Mouse (Mus musculus) frontal cortex, postnatal 36 days (tissue): Measurements from ENCODE around the gene Ogfod1.

Source experiments
- DNase-seq, 2 experiments: peaks; one replicate each; pipeline ENCODE4 v3.0.0; 2022; ENCODE audit warnings: low spot score in 2 of 2

The Ogfod1 gene

DNA sequence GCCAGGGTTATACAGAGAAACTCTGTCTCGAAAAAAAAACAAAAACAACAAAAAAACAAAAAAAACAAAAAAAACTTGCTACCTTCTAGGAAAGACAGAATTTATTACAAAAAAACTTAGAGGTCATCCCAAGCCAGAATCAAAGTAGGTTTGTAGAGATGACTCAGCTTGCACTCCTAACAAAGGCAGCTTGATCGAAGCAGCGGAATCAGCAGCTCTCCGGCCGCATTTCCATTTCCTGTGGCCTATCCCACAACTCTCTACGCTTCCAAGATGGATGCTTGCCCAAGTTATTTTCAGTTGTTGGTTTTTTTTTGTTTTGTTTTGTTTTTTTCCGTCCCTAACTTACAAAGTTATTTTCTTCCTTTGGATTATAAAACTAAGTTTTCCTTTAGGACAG is 31.8 kb downstream of the Ogfod1 start:
- no peak for DNase-seq

DNA sequence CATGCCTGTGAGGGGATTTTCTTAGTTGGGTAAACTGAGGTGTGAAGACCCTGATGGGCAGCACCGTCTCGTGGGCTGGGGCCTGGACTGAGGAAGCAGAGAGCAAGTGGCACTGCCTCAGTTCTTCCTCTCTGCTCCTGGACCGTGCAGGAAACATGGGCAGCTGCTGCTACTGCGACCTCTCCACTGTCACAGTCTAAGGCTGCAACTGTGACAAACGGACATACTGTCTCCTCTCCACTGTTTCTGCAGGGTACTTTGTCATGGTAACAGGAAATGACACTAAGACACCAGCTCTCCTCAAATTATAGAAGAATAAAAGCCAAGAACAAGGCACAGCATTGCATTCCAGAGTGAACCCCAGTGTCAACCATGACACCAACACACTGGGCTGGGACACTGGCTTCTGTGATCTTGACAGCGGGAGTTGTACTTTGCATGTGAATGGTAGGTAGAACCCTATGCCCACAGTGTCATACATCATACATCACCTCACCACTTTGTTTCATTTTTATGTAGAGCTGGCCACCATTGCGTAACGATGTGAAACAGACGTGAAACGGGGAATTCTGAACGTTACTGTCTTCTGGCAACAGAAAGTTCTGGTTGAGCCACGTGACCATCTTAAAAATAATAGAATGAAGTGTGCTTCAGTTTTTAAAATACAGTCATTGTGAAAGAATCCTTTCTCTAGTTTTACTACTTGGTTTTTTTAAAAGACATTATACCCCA is 39.6 kb downstream of the Ogfod1 start:
- DNase-seq = no peak

DNA sequence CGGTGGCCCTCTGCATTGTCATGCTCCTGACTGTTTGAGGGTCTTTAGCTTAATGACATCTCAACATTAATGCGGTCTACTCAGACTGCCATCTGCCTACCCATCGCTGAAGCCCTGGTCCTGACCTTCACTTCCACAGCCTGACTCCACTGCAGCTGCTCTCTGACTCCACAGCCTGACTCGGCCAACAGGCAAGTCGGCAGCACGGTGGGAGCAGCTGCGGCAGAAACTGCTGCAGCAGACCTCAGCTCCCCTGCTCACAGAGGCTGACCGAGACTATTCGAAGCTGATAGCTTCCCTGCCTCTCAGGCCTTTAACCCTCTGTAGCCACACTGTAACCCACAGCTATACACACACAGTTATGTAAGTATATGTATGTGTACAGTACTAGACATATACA is 51.0 kb downstream of the Ogfod1 start:
- DNase-seq = no peak

DNA sequence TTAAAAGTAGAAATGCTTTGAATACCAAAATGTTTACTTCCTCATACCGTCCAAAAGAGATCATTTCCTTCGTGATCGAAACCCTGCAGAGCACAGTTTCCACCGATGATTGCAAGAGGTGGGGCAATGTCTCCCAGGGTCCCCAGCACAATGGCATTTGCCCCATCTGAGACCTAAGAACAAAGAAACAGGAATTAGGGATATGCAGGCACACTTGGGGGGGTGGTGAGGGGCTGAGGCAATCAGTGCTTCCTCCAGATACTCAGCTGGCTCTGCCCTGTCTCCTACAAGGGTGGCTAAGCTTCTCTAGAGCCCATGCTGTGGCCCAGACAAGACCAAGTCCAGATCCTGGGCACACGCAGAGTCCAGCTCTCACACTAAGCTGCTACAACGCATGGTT is 52.7 kb downstream of the Ogfod1 start:
- DNase-seq = no peak

DNA sequence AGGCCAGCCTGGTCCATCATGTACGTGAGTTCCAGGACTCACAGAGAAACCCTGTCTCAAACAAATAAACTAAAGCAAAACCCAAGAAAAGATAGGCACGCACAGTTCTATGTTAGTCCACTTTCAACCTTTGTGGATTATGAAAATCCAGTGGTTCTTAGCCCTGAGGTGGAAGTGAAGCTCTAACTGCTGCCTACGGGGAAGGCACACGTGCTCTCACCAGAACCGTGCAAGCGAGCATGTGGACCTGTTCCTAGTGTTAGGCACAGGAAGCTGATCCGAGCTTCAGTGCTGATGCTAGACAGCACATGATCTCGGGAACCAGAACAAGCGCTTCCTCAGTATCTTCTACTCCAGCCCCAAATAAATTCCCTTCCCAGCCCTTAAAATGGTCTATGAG is 55.9 kb downstream of the Ogfod1 start:
- no peak for DNase-seq

DNA sequence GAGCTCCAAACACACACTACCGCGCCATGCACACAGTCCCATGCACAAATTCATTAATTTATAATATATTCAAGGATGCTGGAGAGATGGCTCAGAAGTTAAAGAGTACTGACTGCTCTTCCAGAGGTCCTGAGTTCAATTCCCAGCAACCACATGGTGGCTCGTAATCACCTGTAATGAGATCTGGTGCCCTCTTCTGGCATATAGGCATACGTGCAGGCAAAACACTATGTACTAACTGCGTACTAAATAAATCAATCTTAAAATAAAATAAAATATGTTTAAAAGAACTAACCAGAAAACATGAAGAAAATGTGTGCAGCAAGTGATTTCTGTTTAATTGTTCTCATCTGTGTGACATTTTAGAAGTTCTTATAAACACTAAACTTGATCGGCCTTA is 57.3 kb downstream of the Ogfod1 start:
- no peak for DNase-seq

DNA sequence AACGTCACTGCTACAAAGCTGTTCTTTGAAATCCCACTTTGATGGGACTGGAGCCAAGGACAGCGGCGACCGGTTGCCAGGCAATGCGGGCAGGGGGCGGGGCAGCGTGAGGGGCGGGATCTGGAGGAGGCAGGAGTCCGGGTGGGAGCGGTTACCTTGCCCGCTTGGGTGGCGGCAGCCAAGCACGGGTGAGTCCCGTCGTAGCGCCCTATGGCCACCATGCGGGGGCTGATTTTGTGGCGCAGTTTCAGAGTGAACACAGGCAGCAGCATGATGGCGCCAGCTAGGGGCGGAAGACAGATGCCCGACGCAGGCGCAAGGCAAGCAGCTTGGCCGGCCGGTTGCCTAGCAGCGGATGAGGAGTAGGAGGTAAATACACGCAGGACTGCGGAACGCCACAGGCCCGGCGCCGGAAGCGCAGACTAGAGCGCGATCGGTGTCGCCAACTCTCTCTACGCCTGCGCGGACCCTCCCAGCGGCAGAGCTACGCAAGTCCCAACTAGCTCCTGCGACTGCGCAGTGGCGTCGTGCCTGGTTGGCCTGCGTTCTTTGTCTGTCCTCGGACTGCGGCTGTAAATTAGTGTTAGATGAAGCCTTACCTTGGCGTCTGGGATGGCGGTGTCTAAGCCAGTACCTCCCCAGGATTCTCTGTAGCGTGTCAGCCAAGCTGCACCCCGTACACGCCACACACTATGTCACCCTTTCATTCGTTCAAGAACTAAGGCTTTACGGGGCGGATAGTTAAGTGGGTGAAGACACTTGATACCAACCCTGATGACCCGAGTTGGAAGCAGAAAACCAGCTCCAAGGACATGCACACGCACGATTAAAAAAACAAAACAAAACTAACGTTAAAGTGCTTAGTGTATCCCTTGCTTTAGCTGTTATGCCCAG is 61.3 kb downstream of the Ogfod1 start, which contains the start of gene Bbs2:
Gene Bbs2 (minus strand): TSS at position 848 of the 894 bp plus-strand sequence.
- DNase-seq = peak; percentile 99 to 100

DNA sequence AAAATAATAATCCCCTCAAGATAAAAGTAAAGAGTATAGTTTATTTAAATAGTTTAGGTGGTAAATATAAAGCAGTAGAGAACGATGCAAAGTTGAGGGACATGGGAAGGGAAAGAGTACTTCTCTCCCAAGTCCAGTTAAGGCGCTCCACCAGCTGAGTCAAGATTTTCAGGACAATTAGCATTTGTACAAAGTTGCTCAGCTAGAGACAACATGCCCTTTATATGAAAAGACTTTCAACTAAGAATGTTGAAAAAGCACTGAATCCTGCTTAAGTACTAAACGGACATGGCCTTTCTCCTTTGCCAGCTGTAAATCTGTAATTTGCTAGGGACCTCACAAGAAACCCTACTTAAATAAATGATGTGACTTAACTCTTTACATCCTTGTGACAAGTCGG is 62.0 kb downstream of the Ogfod1 start:
- no peak for DNase-seq

DNA sequence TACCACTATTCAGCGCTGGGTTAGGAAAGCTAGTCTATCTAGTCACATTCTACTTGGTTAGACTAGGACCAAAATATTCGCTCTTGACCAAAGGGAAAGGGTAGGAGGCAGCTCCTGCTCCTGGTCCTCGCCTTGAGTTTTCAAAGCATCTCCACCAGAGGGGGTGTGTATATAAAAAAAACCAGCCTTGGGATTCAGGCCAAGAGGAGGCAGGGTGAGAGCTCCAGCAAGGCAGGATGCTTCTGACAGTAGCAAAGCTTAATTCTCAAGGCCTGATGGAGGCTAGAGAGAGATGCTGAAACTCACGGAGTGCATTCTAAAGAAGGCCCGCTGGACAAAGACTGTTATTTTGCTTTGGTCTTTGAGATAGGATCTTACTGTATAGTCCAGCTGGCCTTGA is 67.1 kb downstream of the Ogfod1 start:
- DNase-seq = peak; percentile 52 to 72

DNA sequence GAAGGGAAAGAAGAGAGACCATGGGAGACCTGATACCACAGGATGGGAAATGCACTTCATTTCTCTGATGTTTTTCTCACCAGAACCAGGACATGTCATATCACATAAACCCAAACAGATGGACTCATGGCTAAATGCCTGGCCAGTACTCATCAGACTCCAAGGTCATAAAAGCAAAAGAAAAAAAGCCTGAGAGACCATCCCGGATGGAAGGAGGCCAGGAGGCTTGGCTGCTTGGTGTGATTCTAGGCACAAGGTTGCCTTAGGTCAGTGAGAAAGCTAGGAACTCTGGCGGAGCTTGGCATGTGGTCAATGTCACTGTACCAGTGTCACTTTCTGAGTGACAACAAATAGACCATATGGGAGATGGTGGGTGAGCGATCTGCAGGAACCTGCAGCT is 70.9 kb downstream of the Ogfod1 start:
- DNase-seq = no peak

DNA sequence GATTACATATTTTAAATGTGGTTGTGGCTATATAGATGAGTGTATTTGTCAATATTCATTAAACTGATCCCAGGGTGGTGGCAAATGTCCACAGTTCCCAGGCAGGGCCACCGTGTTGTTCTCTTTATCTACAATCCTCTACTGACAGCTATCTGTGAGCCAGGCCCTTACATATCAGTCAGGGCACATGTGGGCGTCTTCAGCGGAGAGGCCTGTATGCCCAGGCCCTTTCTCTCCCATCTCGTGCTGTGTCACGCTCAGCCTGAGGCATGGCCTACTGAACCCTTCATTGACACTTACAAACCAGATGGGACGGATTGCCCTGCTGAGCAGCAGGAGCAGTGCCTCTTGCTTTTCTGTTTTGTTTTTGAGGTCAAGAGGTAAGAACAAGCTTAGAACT is 72.4 kb downstream of the Ogfod1 start:
- no peak for DNase-seq

DNA sequence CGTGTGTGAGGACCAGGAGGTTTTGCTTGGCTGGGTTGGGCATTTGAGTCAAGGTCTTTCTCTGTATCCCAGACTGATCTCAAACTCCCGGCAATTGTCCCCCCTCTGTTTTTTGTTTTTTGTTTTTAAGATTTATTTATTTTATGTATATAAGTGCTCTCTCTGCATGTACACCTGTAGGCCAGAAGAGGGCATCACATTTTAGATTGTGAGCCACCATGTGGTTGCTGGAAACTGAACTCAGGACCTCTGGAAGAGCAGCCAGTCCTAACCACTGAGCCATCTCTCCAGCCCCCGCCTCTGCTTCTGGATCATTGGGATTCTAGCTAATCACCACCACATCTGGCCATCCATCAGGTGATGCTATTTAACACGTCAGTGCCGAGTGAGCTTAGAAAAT is 72.8 kb downstream of the Ogfod1 start:
- DNase-seq = no peak

DNA sequence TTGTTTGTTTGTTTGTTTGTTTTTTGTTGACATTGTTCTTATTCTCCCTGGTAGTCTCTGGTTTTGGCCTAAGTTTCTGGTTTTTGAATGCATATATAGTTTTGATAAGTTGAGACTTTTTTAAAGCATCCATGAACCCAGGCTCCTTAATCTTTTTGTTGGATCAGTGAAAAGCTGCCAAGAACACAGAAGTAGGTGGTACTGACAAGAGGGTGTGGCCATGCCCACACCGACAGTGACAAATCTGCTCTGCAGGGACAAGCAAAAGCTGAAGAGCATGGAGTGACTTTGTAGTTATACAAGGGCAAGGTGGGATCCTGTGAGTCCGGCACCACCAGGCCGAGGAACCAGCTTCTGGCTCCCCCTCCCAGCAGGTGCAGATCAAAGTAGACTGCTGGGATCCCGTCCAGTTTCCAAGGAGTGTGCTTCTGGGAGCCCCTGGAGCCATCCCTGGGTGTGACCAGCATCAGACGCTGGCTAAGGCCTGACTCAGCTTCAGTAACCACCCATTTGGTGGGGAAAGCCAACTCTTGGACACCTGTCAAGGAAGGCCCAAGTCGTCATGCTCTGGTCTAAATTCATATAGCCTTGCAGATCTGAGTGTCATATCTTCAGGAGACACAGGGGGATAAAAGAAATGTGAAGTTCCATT is 73.7 kb downstream of the Ogfod1 start:
- peak in 1 of 2 experiments; percentile 19 for DNase-seq

DNA sequence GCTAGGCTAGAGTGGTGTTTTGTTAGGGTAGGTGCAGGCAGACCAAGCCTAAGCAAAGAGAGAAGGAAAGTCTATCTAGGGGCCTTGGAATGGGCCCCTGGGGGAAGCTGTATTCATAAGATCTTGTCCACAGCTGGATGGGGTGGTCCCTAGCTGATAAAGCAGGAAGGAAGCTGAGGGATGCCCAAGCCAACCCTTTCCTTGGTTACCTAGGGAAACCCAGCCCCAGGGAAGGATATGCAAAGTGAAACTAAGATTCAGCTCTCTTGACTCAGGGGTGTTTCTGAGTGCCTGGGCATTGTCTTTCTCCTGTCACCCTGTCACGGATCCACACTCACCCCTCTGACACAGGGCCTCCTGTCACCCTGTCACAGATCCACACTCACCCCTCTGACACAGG is 76.4 kb downstream of the Ogfod1 start:
- no peak for DNase-seq

DNA sequence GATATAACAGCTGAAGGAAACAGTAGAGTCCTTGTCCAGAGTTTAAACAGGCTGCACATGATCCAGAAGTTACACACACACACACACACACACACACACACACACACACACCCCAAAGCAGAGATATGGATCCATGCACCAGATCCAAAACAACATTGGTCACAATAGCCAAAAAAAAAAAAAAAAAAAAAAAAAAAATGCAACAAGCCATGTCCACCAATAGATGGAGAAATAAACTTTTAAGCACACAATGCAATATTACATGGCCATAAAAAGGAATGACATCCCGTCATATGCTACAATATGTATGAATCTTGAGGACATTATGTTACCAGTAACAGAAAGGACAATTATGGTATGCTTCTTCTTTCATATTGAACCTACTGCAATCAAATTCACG is 77.0 kb downstream of the Ogfod1 start:
- no peak for DNase-seq
